Mouse (Mus musculus): ENCODE data around the gene Mertk. TPM values are rescaled to one million over a fixed set of nuclear protein-coding genes. Genes with fewer than 3 reads are reported as not detected.

Gene Mertk
- polyA plus RNA-seq, 1 experiment from 2014 or later, result 10.4 TPM

DNA sequence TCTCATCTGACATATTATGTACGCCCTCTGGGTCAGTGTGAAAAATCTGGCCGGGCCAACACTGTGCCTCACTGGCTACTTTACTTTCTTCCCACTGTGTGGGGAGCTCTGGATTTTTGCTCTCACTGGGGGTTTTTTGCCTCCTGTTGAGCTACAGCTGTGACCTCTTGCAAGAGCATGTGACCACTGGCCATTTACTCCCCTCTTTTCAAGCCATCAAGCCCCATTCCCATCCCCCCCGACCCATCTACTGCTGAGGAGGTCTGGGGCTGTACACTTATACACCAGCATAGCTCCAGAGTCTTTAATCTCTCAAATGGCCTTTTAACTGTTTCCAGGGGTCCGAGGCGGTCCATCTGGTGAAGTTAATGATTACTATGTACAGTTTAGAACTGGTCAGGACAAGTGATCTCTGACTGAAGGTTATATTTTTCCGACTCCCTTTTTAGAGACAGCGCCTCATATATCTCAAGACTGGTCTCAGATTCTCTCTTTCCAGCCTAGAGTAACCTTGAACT, 16.0 kb downstream of the Mertk start:
- Histone ChIP-seq H3K4me1 (ENCODE audit: insufficient read depth, low read depth, low read length) (peaks cover 17% of the 10 kb centered on the region; the same call in 1 of the 2 replicates), H3K4me2 (replicated peaks; ENCODE audit: low read depth, low read length) (no peak overlapping the region), H3K27me3 (replicated peaks; ENCODE audit: insufficient read depth, low read length) (no peaks in the 10 kb centered on the region), H3K9me3 (ENCODE audit: low read length) (no peaks in the 10 kb centered on the region), H3K4me3 (ENCODE audit: low read depth, low read length) (no peak overlapping the region), H3K9ac (replicated peaks; ENCODE audit: low read depth) (no peak overlapping the region), H3K27ac (ENCODE audit: low read length) (no peak overlapping the region), H3K36me3 (ENCODE audit: insufficient read depth, low read length) (no peaks in the 10 kb centered on the region)
- no peak for TF ChIP-seq EP300 (IDR thresholded peaks at IDR 0.05)
- TF ChIP-seq CTCF (IDR thresholded peaks at IDR 0.05), result no peak
- WGBS, result 59% methylated on average over 7 of the region's 7 CpGs
- peak; percentile 43 for ATAC-seq
- no peak for DNase-seq (ENCODE audit: low spot score)

- Histone ChIP-seq H3K4me1 (ENCODE audit: insufficient read depth, low read depth, low read length) (peaks cover 13% of the 10 kb centered on the region; the same call in 1 of the 2 replicates), H3K9me3 (ENCODE audit: low read length) (no peaks in the 10 kb centered on the region), H3K27ac (ENCODE audit: low read length) (no peak overlapping the region), H3K36me3 (ENCODE audit: insufficient read depth, low read length) (no peaks in the 10 kb centered on the region), H3K4me2 (replicated peaks; ENCODE audit: low read depth, low read length) (no peak overlapping the region), H3K27me3 (replicated peaks; ENCODE audit: insufficient read depth, low read length) (no peaks in the 10 kb centered on the region), H3K4me3 (ENCODE audit: low read depth, low read length) (no peak overlapping the region), H3K9ac (replicated peaks; ENCODE audit: low read depth) (no peak overlapping the region)
- DNase-seq (ENCODE audit: low spot score) (no peak), ATAC-seq (no peak)
- TF ChIP-seq CTCF (IDR thresholded peaks at IDR 0.05) (no peak), EP300 (IDR thresholded peaks at IDR 0.05) (no peak)
- 86% methylated on average over 1 of the region's 1 CpGs for WGBS
Observed at GRCm38 (mm10) chr2:128715979-128716378, 17.2 kb downstream of the Mertk start.

GRCm38 (mm10) chr2:128719380-128719779, 20.6 kb downstream of the Mertk start:
- no peak for ATAC-seq
- WGBS, result 85% methylated on average over 2 of the region's 2 CpGs
- TF ChIP-seq EP300 (IDR thresholded peaks at IDR 0.05) (no peak; the same call in 1 of the 2 replicates), CTCF (IDR thresholded peaks at IDR 0.05) (no peak)
- H3K4me2 ChIP-seq (replicated peaks; ENCODE audit: low read depth, low read length), result no peak overlapping the region
- no peaks in the 10 kb centered on the region for H3K9me3 ChIP-seq (ENCODE audit: low read length)
- DNase-seq (ENCODE audit: low spot score), result no peak
- peaks cover 8% of the 10 kb centered on the region; the same call in 1 of the 2 replicates for H3K4me1 ChIP-seq (ENCODE audit: insufficient read depth, low read depth, low read length)
- H3K36me3 ChIP-seq (ENCODE audit: insufficient read depth, low read length), result no peaks in the 10 kb centered on the region
- no peak overlapping the region for H3K4me3 ChIP-seq (ENCODE audit: low read depth, low read length)
- H3K27ac ChIP-seq (ENCODE audit: low read length), result no peak overlapping the region
- no peak overlapping the region for H3K9ac ChIP-seq (replicated peaks; ENCODE audit: low read depth)
- H3K27me3 ChIP-seq (replicated peaks; ENCODE audit: insufficient read depth, low read length), result no peaks in the 10 kb centered on the region

GRCm38 (mm10) chr2:128722106-128722710, 23.5 kb downstream of the Mertk start:
- peak; percentile 85 for ATAC-seq
- Histone ChIP-seq H3K9ac (replicated peaks; ENCODE audit: low read depth) (no peak overlapping the region), H3K9me3 (ENCODE audit: low read length) (no peaks in the 10 kb centered on the region), H3K4me1 (ENCODE audit: insufficient read depth, low read depth, low read length) (peaks cover 3% of the 10 kb centered on the region; the same call in 1 of the 2 replicates), H3K36me3 (ENCODE audit: insufficient read depth, low read length) (no peaks in the 10 kb centered on the region), H3K27ac (ENCODE audit: low read length) (peak overlapping the region; percentile 43), H3K4me2 (replicated peaks; ENCODE audit: low read depth, low read length) (no peak overlapping the region), H3K27me3 (replicated peaks; ENCODE audit: insufficient read depth, low read length) (no peaks in the 10 kb centered on the region), H3K4me3 (ENCODE audit: low read depth, low read length) (no peak overlapping the region)
- TF ChIP-seq EP300 (IDR thresholded peaks at IDR 0.05) (no peak; the same call in 1 of the 2 replicates), CTCF (IDR thresholded peaks at IDR 0.05) (no peak)
- DNase-seq (ENCODE audit: low spot score), result peak; percentile 73
- 60% methylated on average over 5 of the region's 5 CpGs for WGBS

- H3K4me1 ChIP-seq (ENCODE audit: insufficient read depth, low read depth, low read length), result peaks cover 5% of the 10 kb centered on the region; the same call in 1 of the 2 replicates
- ATAC-seq (peak; percentile 55), DNase-seq (ENCODE audit: low spot score) (peak; percentile 52)
- no peak overlapping the region for H3K4me3 ChIP-seq (ENCODE audit: low read depth, low read length)
- H3K36me3 ChIP-seq (ENCODE audit: insufficient read depth, low read length), result no peaks in the 10 kb centered on the region
- no peak for TF ChIP-seq EP300 (IDR thresholded peaks at IDR 0.05)
- no peak for TF ChIP-seq CTCF (IDR thresholded peaks at IDR 0.05)
- no peaks in the 10 kb centered on the region for H3K27me3 ChIP-seq (replicated peaks; ENCODE audit: insufficient read depth, low read length)
- 45% methylated on average over 5 of the region's 5 CpGs for WGBS
- H3K9me3 ChIP-seq (ENCODE audit: low read length), result no peaks in the 10 kb centered on the region
- H3K9ac ChIP-seq (replicated peaks; ENCODE audit: low read depth), result no peak overlapping the region
- H3K4me2 ChIP-seq (replicated peaks; ENCODE audit: low read depth, low read length), result no peak overlapping the region
- H3K27ac ChIP-seq (ENCODE audit: low read length), result no peak overlapping the region
Observed at GRCm38 (mm10) chr2:128726067-128726466, 27.3 kb downstream of the Mertk start.

- TF ChIP-seq CTCF (IDR thresholded peaks at IDR 0.05) (no peak), EP300 (IDR thresholded peaks at IDR 0.05) (no peak)
- 65% methylated on average over 7 of the region's 7 CpGs for WGBS
- H3K4me2 ChIP-seq (replicated peaks; ENCODE audit: low read depth, low read length), result no peak overlapping the region
- H3K9ac ChIP-seq (replicated peaks; ENCODE audit: low read depth), result no peak overlapping the region
- H3K4me1 ChIP-seq (ENCODE audit: insufficient read depth, low read depth, low read length), result peaks cover 5% of the 10 kb centered on the region; the same call in 1 of the 2 replicates
- H3K27me3 ChIP-seq (replicated peaks; ENCODE audit: insufficient read depth, low read length), result no peaks in the 10 kb centered on the region
- no peak for ATAC-seq
- no peak overlapping the region for H3K4me3 ChIP-seq (ENCODE audit: low read depth, low read length)
- no peaks in the 10 kb centered on the region for H3K36me3 ChIP-seq (ENCODE audit: insufficient read depth, low read length)
- DNase-seq (ENCODE audit: low spot score), result no peak
- no peaks in the 10 kb centered on the region for H3K9me3 ChIP-seq (ENCODE audit: low read length)
- H3K27ac ChIP-seq (ENCODE audit: low read length), result no peak overlapping the region
Observed at GRCm38 (mm10) chr2:128726626-128727025, 27.9 kb downstream of the Mertk start.
